Mouse (Mus musculus) ES-CJ7 (cell line): ENCODE results near the gene Ldb2.

Experiments used
- DNase-seq: peaks from one replicate; pipeline ENCODE4 v3.0.0; 2011; ENCODE audit warnings: low read depth, low spot score

Ldb2 gene

GRCm38 (mm10) chr5:44719872-44720271, 79.6 kb downstream of the Ldb2 start:
- no peak for DNase-seq

- no peak for DNase-seq
Observed at GRCm38 (mm10) chr5:44714508-44714907, 85.0 kb downstream of the Ldb2 start.

- DNase-seq, result no peak
Observed at GRCm38 (mm10) chr5:44713181-44713789, 86.2 kb downstream of the Ldb2 start.

GRCm38 (mm10) chr5:44711211-44711610, 88.3 kb downstream of the Ldb2 start:
- no peak for DNase-seq

- peak; percentile 7 for DNase-seq
Observed at GRCm38 (mm10) chr5:44710132-44710871, 89.2 kb downstream of the Ldb2 start.

- DNase-seq, result no peak
Observed at GRCm38 (mm10) chr5:44709276-44709675, 90.2 kb downstream of the Ldb2 start.

GRCm38 (mm10) chr5:44707946-44708345, 91.5 kb downstream of the Ldb2 start:
- DNase-seq, result no peak

GRCm38 (mm10) chr5:44706997-44707698, 92.3 kb downstream of the Ldb2 start:
- DNase-seq, result no peak

- DNase-seq, result no peak
Observed at GRCm38 (mm10) chr5:44697993-44698392, 101.5 kb downstream of the Ldb2 start.

- DNase-seq, result no peak
Observed at GRCm38 (mm10) chr5:44696548-44696947, 102.9 kb downstream of the Ldb2 start.

- DNase-seq, result no peak
Observed at GRCm38 (mm10) chr5:44693674-44694073, 105.8 kb downstream of the Ldb2 start.

- DNase-seq, result no peak
Observed at GRCm38 (mm10) chr5:44686344-44686743, 113.1 kb downstream of the Ldb2 start.

GRCm38 (mm10) chr5:44681054-44681638, 118.3 kb downstream of the Ldb2 start:
- DNase-seq, result no peak

- no peak for DNase-seq
Observed at GRCm38 (mm10) chr5:44677814-44678213, 121.7 kb downstream of the Ldb2 start.

GRCm38 (mm10) chr5:44676145-44676754, 123.2 kb downstream of the Ldb2 start:
- no peak for DNase-seq

- no peak for DNase-seq
Observed at GRCm38 (mm10) chr5:44670336-44670735, 129.1 kb downstream of the Ldb2 start.

- DNase-seq, result no peak
Observed at GRCm38 (mm10) chr5:44667907-44668306, 131.6 kb downstream of the Ldb2 start.

GRCm38 (mm10) chr5:44667383-44667782, 132.1 kb downstream of the Ldb2 start:
- DNase-seq, result no peak

GRCm38 (mm10) chr5:44659651-44660050, 139.8 kb downstream of the Ldb2 start:
- DNase-seq, result no peak

- DNase-seq, result peak; percentile 12
Observed at GRCm38 (mm10) chr5:44656707-44657106, 142.8 kb downstream of the Ldb2 start.

- DNase-seq, result no peak
Observed at GRCm38 (mm10) chr5:44654403-44654802, 145.1 kb downstream of the Ldb2 start.

- no peak for DNase-seq
Observed at GRCm38 (mm10) chr5:44646842-44647190, 152.7 kb downstream of the Ldb2 start.
